Mouse (Mus musculus) neural tube, embryonic 14.5 days (tissue): ENCODE measurements around the gene Prkag1. TPM values are rescaled to one million over a fixed set of nuclear protein-coding genes. Genes with fewer than 3 reads are reported as not detected.

ENCODE experiments used
- ATAC-seq: fragments of 200-750 bp; cut with Nextera tagmentation; 2 replicates; pipeline ENCODE4 v1.8.0; 2017; ENCODE audit warnings: low read depth, mild to moderate bottlenecking, moderate TSS enrichment, moderate library complexity
- H3K27ac ChIP-seq: fragments of 300-500 bp; sonication (generic); 2 replicates; pipeline ENCODE4 v1.5.1; 2014; ENCODE audit warnings: low read depth, mild to moderate bottlenecking, control low read depth, low read length, moderate library complexity, mixed read lengths
- H3K27me3 ChIP-seq: fragments of 300-500 bp; sonication (generic); 2 replicates; pipeline ENCODE4 v1.6.1; 2014; ENCODE audit warnings: low read length; ENCODE audit not compliant: control insufficient read depth, insufficient read depth
- H3K36me3 ChIP-seq: fragments of 300-500 bp; sonication (generic); 2 replicates; pipeline ENCODE4 v1.6.1; 2014; ENCODE audit warnings: low read length, mixed read lengths; ENCODE audit not compliant: control insufficient read depth, insufficient read depth
- H3K4me1 ChIP-seq: fragments of 300-500 bp; sonication (generic); 2 replicates; pipeline ENCODE4 v1.6.1; 2014; ENCODE audit warnings: low read length; ENCODE audit not compliant: control insufficient read depth, insufficient read depth
- H3K4me2 ChIP-seq: fragments of 300-500 bp; sonication (generic); 2 replicates; pipeline ENCODE4 v1.6.1; 2014; ENCODE audit warnings: mild to moderate bottlenecking, low read depth, low read length, control low read depth
- H3K4me3 ChIP-seq: fragments of 300-500 bp; sonication (generic); 2 replicates; pipeline ENCODE4 v1.5.1; 2014; ENCODE audit warnings: low read depth, low read length, control low read depth, mixed read lengths
- H3K9ac ChIP-seq: fragments of 300-500 bp; sonication (generic); replicated peaks from 2 replicates; pipeline ENCODE4 v1.6.1; 2014; ENCODE audit warnings: low read depth, mild to moderate bottlenecking, control low read depth, low read length, mixed read lengths
- H3K9me3 ChIP-seq: fragments of 300-500 bp; sonication (generic); 2 replicates; pipeline ENCODE4 v1.6.1; 2016; ENCODE audit warnings: low read length; ENCODE audit not compliant: control insufficient read depth
- WGBS: fragments of 180-500 bp; shearing (Covaris S2); extraction: QIAGEN DNeasy Blood & Tissue Kit; methylation state at CpG from one replicate; pipeline ENCODE4 v1.1.7; 2014; 5-methylcytosine and 5-hydroxymethylcytosine counted together
- polyA plus RNA-seq: library from polyadenylated mRNA; unstranded; fragments of >200 nt; fragmentation: Nextera tagmentation; extraction: Ambion mirVana; gene quantifications from 2 replicates; pipeline ENCODE4 v1.2.1, GENCODE M21; 2014

Prkag1 gene
- polyA plus RNA-seq, 1 experiment from 2014 or later = 57.7 TPM

DNA sequence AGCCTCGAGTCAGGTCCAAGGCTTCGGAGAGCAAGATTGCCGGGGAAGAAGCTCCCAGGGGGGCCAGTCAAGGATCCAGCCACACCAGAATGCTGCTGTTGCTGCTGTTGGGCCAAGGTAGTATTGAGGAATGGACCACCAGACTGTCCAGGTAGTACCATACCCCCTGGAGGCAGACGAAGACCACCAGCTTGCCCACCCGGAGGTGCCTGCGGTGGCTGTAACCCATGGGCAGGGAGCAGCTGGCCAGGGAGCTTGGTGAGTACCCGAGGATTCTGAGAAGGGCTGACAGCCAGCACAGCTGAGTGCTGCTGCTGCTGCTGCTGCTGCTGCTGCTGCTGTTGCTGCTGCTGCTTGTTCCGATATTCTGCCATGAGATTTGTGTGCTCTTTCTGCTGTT is 14.8 kb upstream of the Prkag1 start:
- Histone ChIP-seq H3K4me3 (no peak overlapping the region), H3K9me3 (no peaks in the 10 kb centered on the region), H3K4me1 (no peaks in the 10 kb centered on the region), H3K27me3 (no peaks in the 10 kb centered on the region), H3K36me3 (peaks cover 92% of the 10 kb centered on the region), H3K9ac (no peak overlapping the region), H3K4me2 (no peak overlapping the region), H3K27ac (no peak overlapping the region)
- 86% methylated on average over 8 of the region's 8 CpGs for WGBS
- no peak for ATAC-seq

DNA sequence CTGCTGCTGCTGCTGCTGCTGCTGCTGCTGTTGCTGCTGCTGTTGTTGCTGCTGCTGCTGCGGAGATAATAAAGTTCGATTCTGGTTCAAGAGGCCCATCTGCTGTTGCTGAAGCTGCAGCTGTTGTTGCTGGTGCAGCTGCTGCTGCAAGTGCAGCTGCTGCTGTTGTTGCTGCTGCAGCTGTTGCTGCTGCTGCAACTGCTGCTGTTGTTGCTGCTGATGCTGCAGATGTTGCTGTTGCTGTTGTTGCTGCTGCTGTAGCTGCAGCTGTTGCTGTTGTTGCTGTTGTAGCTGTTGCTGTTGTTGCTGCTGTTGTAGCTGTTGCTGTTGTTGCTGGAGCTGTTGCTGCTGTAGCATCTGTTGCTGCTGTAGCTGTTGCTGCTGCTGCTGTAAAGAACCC is 13.8 kb upstream of the Prkag1 start:
- 97% methylated on average over 2 of the region's 2 CpGs for WGBS
- H3K27ac ChIP-seq = no peak overlapping the region
- H3K4me2 ChIP-seq = no peak overlapping the region

DNA sequence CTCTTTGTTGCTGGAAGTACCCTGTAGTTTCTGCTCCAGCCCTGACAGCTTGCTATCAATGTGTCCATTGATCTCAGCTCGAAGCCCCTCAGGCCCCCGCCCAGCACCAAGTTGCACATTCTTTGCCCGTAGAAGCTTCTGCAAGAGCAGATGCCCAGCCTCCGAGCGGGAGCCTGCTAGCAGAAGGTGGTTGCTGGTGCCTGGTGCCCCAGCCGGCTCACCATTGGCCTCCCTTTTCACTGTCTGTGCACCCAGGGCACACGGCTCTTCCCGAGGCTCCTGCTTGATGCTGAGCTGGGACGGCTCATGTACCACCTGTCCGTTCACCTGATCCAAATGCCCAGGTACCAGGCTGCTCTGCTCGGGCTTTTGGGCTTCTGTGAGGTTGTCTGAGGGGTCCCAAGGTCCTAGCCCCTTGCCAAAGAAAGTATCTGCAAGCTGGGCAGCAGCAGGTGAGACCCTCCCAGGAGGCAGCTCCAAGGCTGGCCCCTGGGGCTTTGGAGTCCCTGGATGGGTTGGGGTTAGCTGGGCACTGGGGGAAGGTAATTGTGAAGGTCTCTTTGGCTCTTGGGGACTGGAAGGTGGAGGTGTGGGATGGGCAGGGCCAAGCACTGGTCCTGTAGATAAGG is 12.4 kb upstream of the Prkag1 start:
- Histone ChIP-seq H3K9ac (no peak overlapping the region), H3K9me3 (no peaks in the 10 kb centered on the region), H3K4me1 (no peaks in the 10 kb centered on the region), H3K4me2 (no peak overlapping the region), H3K27ac (no peak overlapping the region), H3K27me3 (no peaks in the 10 kb centered on the region), H3K4me3 (no peak overlapping the region), H3K36me3 (peaks cover 93% of the 10 kb centered on the region)
- 87% methylated on average over 11 of the region's 11 CpGs for WGBS
- ATAC-seq = no peak

More for the DNA sequence above, 13.8 kb upstream of the Prkag1 start:
- no peak overlapping the region for H3K9ac ChIP-seq
- no peak for ATAC-seq
- no peaks in the 10 kb centered on the region for H3K9me3 ChIP-seq
- H3K27me3 ChIP-seq = no peaks in the 10 kb centered on the region
- H3K4me3 ChIP-seq = no peak overlapping the region
- peaks cover 93% of the 10 kb centered on the region for H3K36me3 ChIP-seq
- no peaks in the 10 kb centered on the region for H3K4me1 ChIP-seq

DNA sequence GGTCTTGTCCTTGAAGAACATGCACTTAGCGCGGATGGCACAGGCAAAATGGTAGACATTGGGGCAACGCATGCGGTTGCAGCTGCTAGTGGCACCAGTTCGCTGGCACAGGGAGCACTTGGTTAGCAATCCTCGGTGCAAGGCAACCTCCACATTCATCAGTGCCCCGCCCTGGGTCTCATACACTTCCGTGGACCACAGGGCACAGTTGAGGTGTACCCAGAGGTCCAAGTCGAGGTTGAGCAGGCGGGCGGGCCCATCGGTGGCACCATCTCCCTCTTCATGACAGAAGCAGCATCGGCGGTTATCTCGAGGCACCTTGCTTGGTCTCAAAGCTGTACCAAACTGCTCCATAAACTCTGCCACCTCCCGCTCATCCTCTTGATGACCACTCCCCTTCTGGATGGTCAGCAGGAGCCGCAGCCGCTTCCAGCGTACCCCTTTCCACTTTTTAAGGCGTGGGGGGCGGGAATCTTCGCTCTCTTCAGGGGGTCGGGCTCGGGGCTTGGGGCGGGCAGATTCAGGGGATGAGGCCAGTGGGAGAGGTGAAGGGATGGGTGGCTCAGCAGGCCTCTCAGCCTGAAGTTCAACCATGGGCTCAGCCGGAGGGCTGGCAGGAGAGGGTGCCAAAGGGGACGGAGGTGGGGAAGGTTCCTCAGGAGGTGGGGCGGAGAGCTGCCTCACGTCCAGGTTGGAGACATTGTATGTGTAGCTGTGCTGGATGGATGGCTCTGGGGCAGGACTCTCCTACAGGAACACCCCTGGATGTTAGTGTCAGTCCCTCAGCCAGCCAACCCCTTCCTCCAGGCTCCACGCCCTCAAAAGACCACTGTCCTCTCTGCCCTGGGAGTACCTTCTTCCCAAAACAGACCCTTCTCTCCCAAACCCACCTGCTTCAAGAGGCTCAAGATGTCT is 8.6 kb upstream of the Prkag1 start:
- no peak overlapping the region for H3K4me3 ChIP-seq
- H3K27me3 ChIP-seq = no peaks in the 10 kb centered on the region
- peaks cover 88% of the 10 kb centered on the region for H3K36me3 ChIP-seq
- H3K9me3 ChIP-seq = no peaks in the 10 kb centered on the region
- no peak overlapping the region for H3K27ac ChIP-seq
- H3K4me2 ChIP-seq = no peak overlapping the region
- WGBS = 96% methylated on average over 30 of the region's 30 CpGs
- ATAC-seq = no peak
- no peaks in the 10 kb centered on the region for H3K4me1 ChIP-seq
- H3K9ac ChIP-seq = no peak overlapping the region

DNA sequence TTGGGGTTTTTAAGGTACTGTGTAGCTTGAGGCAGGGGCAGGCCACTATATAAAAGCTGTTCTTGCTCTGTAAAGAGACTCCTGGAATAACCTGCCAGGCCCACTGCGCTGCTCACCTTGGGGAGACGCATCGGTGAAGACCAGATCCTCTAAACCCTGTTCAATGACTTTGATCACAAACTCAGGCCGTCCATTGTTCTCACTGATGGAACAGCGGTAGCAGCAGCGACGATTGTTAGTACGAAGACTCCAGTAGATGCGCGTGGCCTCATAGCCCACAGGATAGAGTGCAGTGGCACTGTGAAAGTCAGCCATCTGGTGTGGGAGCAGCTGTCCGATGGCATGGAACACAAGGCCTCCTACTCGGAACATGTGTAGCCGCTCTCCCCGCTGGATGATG is 7.8 kb upstream of the Prkag1 start:
- Histone ChIP-seq H3K4me3 (no peak overlapping the region), H3K9me3 (no peaks in the 10 kb centered on the region), H3K4me1 (no peaks in the 10 kb centered on the region), H3K27me3 (no peaks in the 10 kb centered on the region), H3K27ac (no peak overlapping the region), H3K4me2 (no peak overlapping the region), H3K36me3 (peaks cover 88% of the 10 kb centered on the region), H3K9ac (no peak overlapping the region)
- 93% methylated on average over 14 of the region's 14 CpGs for WGBS
- ATAC-seq = no peak

DNA sequence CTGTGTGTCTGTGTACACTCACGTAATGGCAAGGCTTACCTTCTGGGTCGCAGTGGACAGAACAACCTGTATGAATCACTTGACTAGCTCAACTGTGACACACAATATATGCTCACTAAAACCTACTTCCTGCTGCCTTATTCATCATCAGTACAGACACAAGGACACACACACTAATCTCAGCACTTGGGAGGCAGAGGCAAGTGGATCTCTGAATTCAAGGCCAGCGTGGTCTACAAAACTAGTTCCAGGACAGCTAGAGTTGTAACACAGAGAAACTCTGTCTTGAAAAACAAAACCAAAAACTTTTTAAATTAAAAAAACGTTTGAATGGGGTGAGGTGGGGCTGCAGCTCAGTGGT is 6.4 kb upstream of the Prkag1 start:
- no peak for ATAC-seq

DNA sequence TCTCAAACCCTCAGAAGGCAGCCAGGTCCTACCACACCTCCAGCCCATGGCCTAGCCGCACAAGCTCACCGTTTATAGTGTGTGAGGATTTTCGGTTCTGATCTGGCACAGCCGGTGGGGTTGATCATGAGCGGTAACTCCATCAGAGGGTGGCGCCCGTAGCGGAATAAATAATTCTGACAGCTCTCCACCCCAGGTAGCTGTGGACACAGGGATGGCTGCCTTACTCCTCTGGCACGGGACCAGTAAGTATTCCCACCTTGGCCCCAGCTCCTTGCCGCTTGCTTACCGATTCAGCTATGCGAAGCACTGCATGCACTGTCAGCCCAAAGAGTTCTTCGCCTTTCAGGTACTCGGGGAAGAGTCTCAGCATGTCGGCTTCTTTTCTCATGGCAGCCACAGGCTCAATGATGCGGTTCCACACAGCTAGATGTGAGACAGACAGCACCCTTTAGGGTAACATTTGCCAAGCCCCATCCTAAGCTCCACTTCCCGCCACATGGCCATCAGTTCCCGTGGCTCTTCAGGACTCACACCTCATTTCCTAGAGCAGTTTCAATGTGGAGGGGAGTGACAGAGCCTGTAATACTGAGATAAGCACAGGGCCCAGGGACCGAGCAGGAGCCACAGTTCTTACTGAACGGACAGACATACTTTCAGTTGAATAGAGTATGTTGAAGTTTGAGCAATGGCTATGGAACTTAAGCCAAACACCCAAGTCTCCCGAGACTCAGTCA is 5.9 kb upstream of the Prkag1 start:
- Histone ChIP-seq H3K4me1 (no peaks in the 10 kb centered on the region), H3K9me3 (no peaks in the 10 kb centered on the region), H3K27ac (no peak overlapping the region), H3K9ac (no peak overlapping the region), H3K27me3 (no peaks in the 10 kb centered on the region), H3K4me3 (no peak overlapping the region), H3K36me3 (peaks cover 74% of the 10 kb centered on the region), H3K4me2 (no peak overlapping the region)
- WGBS = 94% methylated on average over 21 of the region's 21 CpGs
- ATAC-seq = no peak

More for the DNA sequence above, 6.4 kb upstream of the Prkag1 start:
- H3K4me1 ChIP-seq = no peaks in the 10 kb centered on the region
- H3K27me3 ChIP-seq = no peaks in the 10 kb centered on the region
- peaks cover 79% of the 10 kb centered on the region for H3K36me3 ChIP-seq
- no peak overlapping the region for H3K4me2 ChIP-seq
- no peak overlapping the region for H3K4me3 ChIP-seq
- H3K27ac ChIP-seq = no peak overlapping the region
- no peak overlapping the region for H3K9ac ChIP-seq
- WGBS = 77% methylated on average over 4 of the region's 4 CpGs
- H3K9me3 ChIP-seq = no peaks in the 10 kb centered on the region

DNA sequence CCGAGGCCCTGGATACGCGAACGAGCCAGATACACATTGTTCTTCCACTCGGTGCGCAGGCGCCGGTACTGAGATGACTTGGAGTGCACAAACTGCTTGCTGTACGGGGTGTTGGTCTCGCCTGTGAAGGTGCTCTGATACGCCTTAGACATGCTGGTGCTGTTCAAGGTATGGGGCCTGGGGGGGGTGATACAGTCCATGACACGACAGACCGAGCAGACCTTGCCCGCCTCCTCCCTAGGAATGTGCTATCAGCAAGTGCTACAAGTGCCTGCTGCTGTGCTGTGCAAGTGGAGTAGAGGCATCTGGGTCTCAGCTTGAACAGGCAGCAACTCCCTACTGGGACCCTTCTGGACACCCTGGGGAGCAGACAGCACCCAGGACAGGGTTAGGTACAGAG is 4.0 kb upstream of the Prkag1 start:
- peaks cover 2% of the 10 kb centered on the region; the same call in 1 of the 2 replicates for H3K4me1 ChIP-seq
- H3K36me3 ChIP-seq = peaks cover 57% of the 10 kb centered on the region
- WGBS = 94% methylated on average over 14 of the region's 14 CpGs
- no peaks in the 10 kb centered on the region for H3K27me3 ChIP-seq
- no peak overlapping the region for H3K4me2 ChIP-seq
- no peak for ATAC-seq
- H3K4me3 ChIP-seq = no peak overlapping the region
- H3K9ac ChIP-seq = no peak overlapping the region
- H3K9me3 ChIP-seq = no peaks in the 10 kb centered on the region
- H3K27ac ChIP-seq = no peak overlapping the region

DNA sequence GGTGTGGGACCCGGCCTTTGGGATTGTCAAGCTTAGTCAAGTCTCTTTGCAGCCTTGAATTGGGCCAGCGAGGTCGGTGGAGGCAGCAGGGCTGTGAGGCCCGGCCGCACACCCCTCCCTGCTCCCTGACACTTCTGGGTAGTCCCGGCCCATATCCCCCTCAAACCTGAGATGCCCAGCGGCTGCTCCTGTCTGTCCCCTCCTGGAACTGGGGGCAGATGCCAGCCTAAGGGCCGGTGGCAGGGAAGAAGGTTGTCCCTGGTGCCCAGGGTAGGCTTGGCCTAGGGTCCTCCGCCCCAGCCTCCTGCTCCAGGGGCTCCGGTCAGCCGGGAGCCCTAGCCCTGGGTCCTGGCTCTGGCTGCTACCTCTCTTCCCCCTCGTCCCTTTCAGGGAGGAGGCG is 2.7 kb upstream of the Prkag1 start:
- Histone ChIP-seq H3K4me3 (no peak overlapping the region), H3K9me3 (no peaks in the 10 kb centered on the region), H3K27me3 (no peaks in the 10 kb centered on the region), H3K4me1 (peaks cover 9% of the 10 kb centered on the region; the same call in 1 of the 2 replicates), H3K9ac (no peak overlapping the region), H3K27ac (no peak overlapping the region), H3K4me2 (no peak overlapping the region), H3K36me3 (peaks cover 45% of the 10 kb centered on the region)
- ATAC-seq = no peak
- 87% methylated on average over 13 of the region's 13 CpGs for WGBS
